Mouse (Mus musculus) kidney, adult 9 months (tissue): ENCODE results near the gene 4430402I18Rik.
A peak's percentile ranks its signal among the peaks of the same experiment; 100 is the strongest.
"Not testable (repeated sequence)": the region's sequence is repeated elsewhere in the genome, so short reads cannot be mapped to it uniquely, and the experiment has no call there.

ENCODE experiments used
- DNase-seq: peaks from one replicate; pipeline ENCODE4 v3.0.0; 2022

The 4430402I18Rik gene

GRCm38 (mm10) chr19:28967652-28968051 is at the start of gene 4430402I18Rik:
4430402I18Rik (minus strand) TSS chr19:28967800.
- no peak for DNase-seq

DNA sequence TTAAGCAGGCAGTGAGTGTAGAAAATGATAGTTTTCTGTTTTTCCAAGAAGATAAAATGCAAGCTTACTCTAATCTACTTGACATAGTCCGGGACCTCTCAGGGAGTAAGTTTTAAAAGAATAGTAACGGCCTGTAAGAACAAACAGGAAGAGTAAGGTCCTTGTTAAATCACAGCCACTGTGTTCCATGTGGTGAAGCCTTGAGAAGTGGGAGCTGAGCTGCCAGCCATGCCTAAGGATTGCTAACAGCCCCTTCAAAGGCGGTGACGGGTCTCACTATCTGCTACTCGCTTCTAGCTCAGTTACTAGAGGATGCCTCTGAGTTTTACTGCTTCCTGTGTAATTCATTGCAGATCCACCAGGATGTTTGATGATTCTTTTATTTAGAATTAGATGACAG is 49.2 kb upstream of the 4430402I18Rik start:
- no peak for DNase-seq

DNA sequence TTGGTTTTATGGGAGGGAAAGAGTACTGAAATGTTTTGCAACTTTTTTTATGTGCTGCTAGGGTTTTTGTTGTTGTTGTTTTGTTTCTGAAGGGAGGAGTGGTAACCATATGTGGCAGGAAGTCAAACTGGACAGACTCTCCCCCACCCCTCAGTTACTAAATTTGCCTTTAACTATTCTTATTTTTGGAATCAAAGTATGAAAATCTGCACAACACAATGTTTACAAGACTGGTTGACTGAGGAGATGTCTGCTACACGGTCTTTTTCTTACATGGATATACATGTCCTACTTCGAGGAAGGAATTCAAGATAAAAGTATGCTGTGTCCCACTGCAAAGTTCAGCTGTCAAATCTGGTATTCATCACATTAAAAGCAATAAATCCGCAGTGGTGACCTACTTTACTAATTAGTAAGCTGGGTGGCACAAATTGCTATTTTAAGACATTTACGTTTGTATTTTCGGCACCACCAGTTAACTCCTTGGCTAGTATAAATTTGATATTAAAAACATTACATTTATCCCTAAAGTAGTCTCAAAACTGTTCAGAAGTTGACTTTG is 48.7 kb upstream of the 4430402I18Rik start:
- DNase-seq: no peak

GRCm38 (mm10) chr19:29015410-29016203 is 48.0 kb upstream of the 4430402I18Rik start:
- no peak for DNase-seq

DNA sequence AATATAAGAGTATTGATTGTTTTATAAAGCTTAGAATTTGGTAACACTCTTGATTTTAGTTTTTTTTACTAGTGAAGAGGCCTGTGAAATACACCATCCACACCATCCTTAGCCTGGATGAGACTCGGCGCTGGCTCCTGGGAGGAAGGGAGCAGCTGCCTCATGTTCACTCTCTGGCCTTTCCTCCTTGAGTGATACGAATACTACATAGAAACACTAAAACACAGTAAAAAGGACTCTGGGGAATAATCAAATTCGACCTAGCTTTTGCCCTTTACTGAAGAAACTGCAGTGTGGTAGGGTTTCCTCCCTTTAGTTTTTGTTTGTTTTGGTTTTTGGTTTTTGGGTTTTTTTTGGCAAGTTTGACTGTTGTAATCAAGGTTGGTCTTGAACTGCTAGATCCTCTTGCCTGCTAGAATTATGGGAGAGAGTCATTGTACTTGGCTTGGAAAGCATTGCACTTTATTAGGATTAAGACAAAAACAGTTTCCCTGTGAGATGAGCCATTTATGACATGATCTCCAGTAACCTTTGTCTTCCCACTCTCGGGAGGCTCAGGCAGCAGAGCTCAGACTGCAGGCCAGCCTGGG is 47.0 kb upstream of the 4430402I18Rik start:
- peak; percentile 38 for DNase-seq

DNA sequence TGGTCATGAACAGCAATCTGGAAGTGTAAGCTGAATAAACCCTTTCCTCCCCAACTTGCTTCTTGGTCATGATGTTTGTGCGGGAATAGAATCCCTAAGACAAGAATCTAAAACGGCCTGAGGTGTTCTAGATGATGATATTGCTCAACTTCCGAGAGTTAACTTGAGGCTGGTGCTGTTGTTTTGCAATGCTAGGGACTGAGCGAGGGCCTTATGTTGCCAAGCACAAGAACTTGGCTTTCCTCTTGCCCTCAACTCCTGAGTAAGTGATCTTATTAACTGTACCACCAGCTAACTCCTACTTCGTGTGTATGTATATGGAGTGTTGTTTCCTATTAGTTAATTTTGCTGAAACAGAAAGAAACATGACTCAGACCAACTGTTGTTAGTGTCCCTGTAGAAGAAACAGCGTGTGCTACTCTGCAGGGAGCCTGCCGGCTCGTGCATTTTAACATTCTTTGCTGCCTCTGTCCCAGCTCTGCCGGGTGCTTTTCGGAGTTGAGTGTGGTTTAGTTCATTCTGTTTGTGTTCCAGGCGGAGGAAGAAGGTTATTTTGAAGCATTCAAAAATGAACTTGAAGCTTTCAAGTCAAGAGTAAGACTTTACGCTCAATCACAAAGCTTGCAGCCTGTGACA is 43.9 kb upstream of the 4430402I18Rik start:
- no peak for DNase-seq

DNA sequence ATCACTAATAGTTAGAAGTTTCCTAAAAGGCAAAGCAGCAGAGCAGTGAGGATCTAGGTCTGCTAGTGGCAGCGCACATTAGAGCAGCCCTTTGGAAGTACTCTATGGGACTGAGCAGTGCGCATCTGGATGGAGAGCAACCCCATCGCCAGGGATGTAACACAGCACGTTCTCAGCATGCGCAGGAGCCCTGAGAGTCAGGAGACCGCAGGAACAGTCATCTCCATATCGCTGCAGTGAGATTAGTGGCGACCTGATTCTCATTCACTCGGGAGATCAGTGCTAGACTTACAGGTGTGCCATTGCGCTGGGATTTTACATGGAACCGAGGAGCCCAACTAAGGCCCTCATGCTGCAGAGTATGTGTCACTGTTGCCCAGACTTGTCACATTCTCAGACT is 41.4 kb upstream of the 4430402I18Rik start:
- DNase-seq: no peak

DNA sequence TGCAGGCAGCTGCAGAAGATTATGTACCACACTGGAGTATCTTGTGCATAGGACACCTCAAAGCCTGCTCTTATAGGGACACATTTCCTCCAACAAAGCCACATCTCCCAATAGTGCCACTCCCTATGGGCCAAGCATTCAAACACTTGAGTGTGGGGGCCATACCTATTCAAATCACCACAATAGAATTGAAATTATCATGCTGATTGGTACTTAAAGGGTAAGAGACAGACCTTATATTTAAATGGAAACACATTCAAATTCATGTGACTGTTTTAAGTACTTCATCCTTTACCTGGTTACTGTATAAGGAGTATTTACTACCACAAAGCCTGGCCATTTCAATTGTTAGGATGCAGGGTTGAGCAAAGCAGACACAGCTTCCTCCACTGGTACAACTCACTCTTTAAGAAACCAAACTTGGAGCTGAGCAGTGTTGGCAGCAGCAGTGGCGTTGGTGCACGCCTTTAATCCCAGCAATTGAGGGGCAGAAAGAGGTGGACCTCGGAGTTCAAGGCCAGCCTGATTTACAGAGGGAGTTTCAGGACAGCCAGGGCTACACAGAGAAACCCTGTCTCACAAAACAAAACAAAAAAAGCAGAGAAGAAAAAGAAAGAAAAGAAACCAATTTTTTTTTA is 40.6 kb upstream of the 4430402I18Rik start:
- no peak for DNase-seq

- not testable (repeated sequence) for DNase-seq
Measured at GRCm38 (mm10) chr19:29000321-29000720, 32.7 kb upstream of the 4430402I18Rik start.

DNA sequence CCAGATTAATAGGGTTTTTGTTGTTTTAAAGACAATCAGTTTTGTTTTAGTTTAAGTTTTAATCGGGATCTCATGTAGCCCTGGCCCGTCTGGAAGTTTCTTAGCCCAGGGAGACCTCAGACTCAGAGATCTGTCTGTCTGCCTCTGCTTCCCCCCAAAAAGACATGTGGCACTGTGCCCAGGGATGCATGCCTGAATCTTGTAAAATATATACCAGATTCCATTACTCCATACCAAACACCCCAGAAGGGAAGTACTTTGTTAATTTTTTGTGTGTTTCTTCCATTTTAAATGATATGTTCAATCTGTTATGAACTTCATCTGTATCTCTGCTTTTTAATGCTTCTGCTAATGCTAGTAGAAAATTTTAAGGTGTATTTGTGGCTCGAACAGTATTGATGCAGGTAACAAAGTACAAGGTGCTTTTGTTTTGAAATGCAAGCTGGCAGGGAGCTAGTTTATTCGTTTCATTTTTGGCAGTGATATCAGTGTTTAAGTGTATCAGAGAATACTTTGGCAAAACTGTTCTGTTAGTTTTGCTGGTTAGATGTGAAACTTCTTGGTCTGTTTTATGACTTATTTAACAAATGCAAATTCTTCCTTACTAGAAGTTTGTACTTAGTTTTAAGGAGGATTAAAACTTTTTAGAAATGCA is 30.5 kb upstream of the 4430402I18Rik start:
- DNase-seq: no peak

DNA sequence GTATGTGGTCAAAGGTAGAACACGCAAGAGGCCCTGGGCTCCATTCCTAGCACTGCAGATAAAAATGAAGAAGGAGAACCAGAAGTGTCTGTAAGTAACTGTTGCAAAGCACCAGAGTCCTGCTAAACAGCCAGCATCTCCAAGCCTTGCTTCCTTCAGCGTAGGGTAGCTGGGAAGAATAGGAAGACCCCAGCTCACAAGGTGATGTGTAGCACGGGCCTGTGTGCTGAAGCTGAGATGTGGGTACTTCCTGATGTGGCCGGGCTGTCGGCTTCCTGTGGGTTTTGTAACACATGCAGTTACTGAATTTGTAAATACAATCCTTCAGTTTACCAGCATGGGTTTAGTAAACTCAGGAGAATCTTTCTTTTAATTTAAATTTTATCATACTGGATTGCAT is 27.8 kb upstream of the 4430402I18Rik start:
- DNase-seq: no peak

GRCm38 (mm10) chr19:28994870-28995269 is 27.3 kb upstream of the 4430402I18Rik start:
- DNase-seq: no peak

- peak; percentile 33 for DNase-seq
Measured at GRCm38 (mm10) chr19:28991391-28991790, 23.8 kb upstream of the 4430402I18Rik start.

GRCm38 (mm10) chr19:28990590-28991221 is 23.1 kb upstream of the 4430402I18Rik start:
- DNase-seq: peak; percentile 63

DNA sequence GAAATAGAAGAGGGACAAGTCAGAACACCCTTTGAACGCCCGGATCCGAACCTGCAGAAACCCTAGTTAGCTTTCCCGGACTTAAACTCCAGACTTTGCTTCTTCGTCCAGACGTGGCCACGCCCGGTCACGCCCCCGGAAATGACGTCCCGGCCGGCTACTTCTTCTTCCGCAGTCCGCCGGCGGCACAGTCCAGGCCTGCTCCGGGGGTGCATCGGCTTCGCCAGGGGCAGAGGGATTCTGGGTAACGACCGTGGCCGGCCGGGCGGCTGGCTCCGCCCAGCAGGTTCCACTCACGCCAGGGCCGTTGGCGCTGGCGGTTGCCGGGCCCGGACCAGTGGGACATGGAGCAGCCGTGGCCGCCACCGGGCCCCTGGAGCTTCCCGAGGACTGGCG is 22.6 kb upstream of the 4430402I18Rik start, which contains the start of gene Cdc37l1:
Gene Cdc37l1, plus strand, starts transcription at position 159 of the 396 bp plus-strand sequence.
- DNase-seq: peak; percentile 99

GRCm38 (mm10) chr19:28989515-28989914 is 21.9 kb upstream of the 4430402I18Rik start:
- DNase-seq: no peak

- DNase-seq: no peak
Measured at GRCm38 (mm10) chr19:28982617-28983016, 15.0 kb upstream of the 4430402I18Rik start.

DNA sequence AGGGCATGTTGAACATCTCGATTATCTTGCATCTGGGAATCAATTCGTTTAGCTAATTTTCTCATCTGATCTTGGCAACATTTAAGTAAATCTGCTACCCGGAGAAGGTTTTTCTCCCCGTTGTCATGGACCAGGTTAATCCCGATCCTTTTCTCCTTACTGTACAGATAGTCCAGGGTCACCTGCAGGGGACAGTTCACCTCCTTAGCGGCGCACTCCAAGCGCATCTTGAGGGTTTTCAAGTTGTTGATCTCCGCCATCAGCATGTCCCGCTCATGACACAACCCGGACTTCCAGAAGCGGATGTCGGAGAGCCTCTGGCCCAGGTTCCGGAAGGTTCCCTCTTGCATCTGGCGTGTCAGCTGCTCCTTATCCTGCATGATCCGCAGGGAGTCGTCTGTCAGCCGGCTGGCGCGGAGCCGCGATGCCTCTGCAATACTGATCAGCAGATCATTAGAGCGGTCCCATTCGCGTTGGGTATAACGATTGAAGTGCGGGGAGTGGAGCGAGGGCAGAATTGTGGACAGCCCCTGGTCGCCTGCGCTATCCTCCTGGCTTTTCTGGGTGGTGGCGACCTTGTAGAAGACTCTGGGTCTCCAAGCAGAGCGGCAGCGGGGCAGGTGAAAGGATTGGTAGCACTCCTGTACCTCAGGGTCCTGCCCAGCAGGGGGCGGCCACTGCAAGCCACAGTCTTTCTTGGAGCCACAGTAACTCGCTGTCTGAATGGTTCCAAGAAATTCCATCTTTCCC is 7.4 kb upstream of the 4430402I18Rik start:
- peak; percentile 91 for DNase-seq

- peak; percentile 30 for DNase-seq
Measured at GRCm38 (mm10) chr19:28970251-28970650, 2.7 kb upstream of the 4430402I18Rik start.

GRCm38 (mm10) chr19:28969231-28969630 is 1.6 kb upstream of the 4430402I18Rik start:
- DNase-seq: no peak

GRCm38 (mm10) chr19:28968178-28968577 is 578 bp upstream of the 4430402I18Rik start:
- DNase-seq: no peak
